Mouse (Mus musculus): ENCODE measurements around the gene Erv3.
"Not testable (repeated sequence)": the region's sequence is repeated elsewhere in the genome, so short reads cannot be mapped to it uniquely, and the experiment has no call there.

Gene Erv3

DNA sequence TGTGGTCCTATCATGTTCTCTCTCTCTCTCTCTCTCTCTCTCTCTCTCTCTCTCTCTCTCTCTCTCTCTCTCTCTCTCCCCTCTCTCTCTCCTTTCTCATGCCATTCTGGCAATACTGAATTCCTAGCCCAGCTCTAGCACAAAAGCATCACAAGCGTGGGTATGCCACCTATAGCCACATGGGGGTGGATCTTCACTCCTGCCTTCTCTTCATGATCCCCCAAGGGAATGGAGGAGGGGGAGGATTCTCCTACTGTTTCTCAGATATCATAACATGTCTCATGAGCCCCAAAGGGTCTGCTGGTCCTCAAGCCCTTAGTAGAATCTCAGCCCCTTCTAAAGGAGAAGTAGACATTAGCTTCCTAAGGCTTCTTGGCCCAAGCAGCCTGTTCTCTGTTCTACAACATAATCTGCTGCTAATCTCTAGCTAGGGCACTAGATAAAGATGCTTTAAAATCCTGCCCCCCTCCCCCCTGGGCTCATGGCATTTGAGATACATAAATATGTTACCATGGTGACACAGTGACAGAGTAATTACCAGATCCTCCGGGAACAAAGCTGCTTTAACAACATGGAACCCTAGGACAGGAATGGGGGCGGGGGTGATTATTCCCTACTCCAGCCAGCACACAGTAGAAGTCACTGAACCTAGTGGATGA is 3.2 kb upstream of the Erv3 start:
- no peak for DNase-seq

DNA sequence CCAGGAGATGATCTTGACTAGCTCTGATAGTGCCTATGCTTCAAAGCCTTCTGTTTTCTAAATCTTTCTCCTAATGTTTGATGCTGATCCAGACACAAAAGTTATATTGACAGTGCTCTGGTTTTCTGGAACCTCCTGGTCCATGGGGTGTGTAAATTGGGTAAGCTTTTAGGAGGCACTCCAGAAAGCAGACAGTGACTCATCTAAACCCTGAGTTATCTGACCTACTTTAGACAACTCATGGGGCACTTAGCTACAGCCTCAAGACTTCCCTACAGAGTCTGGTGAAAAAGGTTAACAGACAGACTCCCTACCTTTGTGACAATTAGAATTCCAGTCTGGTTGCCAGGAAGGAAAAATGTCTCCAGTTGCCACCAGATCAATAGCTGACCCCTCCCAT is 1.7 kb downstream of the Erv3 start:
- no peak for DNase-seq

DNA sequence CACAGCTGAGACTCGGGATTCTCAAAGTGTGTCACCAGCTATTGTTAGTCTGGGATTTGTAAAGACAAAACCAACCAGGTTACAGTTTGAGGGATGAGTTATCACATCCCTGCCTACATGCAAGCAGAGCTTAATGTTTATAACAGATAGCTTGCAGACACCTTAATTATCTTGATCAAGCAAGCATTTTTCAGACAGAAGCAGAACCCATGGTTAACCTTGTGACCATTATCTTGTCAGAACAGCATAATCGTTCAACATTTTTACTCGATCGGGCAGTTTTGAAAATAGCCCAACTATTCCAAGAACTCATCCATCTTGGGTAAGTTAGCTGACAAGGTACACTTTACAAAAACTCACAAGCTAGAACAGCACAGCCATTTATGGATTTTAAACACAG is 5.8 kb downstream of the Erv3 start:
- DNase-seq = no peak

DNA sequence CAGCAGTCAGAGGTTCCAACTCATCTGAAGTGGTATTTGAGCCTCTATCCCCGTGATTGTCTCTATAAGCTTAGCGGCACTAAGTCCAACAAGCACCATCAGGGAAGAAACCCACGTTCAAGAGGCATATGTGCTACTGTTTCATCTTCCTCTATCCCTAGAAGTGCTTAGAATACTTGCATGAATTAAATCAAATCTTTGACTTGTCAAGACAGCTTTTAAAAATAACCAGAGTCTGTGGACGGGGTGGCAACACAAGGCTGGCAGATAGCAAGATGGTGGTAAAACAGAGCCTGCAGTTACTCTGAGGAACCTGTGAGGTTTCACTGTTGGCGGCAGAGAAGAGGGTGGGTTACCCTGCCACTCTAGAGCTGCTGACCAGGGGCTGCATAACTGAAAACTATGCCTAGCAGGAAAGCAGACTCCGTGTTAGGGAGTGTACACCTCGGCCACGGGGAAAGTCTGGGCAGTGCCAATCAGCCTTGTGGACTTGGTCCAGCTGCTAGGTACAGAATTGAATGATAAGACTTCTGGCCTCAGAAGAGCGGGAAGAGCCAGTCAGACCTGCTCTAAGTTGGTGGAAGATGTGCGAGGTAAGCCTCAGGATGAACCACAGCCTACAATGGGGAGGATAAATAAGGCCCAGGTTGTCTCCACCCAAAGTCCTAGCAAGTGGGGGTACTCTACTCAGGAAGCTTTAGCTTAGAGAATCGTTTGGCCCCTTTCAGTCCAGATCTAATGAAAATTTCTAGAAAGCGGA is 8.0 kb downstream of the Erv3 start:
- DNase-seq = no peak

DNA sequence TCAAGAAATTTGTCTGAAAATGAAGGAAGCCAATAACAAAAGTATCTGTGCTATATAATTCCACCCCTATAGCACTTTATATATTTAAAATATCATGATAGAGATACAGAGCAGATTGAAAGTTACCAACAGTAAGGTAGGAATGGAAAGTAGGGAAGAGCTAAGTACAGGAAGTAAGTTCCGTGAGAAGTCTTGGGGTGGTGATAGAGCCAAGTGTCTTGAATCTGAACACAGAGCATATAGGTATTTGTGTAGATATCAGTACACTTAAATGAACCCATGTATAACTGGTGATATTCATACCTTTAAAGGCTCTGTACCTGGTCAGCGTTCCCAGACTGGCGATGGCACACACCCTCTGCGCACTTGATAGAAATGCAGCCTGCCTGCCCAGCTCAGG is 9.5 kb downstream of the Erv3 start:
- DNase-seq = no peak

DNA sequence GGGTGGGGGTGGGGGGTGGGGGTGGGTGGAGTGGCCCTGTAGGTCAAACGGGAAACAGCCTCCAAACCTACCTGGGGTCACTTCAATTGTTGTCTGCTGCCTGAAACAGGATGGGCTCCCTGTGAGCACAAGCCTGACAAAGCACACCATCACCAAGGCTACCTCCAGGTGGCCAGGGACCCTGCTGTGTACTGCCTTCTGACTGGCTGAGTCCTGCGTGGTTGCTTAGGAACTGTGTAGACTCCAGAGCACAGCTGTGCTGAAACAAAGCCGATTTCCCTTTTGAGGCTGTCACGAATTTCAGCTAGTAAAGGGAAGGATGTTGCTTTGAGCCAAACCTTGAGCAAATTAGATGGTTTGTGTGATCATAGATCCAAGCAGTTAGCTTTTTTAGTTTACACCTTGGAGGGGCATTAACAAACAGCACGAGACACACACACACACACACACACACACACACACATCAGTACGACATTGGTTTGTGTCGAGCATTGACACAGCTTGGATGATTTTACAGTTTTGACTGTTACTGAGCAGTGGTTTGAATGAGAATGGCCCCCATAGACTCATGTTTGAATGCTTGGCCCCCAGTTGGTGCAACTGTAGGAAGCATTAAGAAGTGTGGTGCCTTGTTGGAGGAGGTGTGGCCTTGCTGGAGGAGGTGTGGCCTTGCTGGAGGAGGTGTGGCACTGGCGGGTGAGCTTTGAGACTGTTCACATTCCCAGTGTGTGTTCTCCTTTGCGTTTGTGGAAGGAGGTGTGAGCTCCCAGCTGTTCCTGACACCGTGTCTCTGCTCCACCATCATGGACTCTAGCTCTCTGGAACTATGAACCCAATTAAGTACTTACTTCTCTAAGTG is 11.8 kb downstream of the Erv3 start:
- DNase-seq = peak in 1 of 2 experiments; percentile 60

DNA sequence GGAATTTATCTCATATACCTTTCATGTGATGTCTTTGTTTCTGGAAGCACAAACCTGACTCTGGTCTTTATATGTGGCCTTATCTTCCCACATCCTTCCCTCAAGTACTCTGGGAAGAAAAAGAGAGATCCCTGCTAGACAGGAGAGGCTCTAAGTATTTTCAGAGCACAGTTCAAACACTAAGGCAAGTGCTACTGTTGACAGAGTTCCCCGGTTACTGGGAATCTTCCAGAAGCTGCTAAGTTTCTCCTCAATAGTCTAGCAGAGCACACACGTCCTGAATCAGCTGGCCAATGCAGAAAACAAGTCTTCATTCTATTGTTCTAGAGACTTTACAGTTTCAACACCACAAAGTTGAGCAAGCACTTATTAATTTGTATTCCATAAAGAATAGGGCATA is 12.7 kb downstream of the Erv3 start:
- no peak for DNase-seq

DNA sequence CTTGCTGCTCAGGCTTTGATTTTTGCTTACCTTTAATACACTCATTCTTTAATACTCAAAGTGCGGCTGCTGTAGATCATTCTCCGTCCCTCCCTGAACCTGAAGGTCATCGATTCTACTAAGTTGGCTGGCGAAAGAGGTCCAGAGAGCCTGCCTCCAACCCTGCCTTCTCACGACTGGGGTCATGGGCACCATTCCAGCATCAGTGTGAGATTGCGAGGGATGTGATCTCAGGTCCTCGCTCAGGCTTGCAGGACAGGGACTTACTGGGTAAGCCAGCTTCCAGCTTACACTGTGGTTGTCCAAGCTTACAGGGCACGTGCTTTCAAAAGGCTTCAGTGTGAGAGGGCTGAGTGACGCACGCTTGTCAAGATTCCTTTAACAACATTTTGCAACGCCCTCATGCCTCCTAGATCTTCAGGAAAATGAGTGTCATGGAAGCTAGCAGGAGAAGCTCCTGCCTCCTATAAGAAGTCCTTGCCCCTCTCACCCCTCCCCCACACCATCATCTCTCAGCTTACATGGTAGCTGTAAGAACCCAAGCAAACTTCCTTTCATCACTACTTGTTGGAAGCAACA is 13.3 kb downstream of the Erv3 start:
- DNase-seq = peak in 1 of 2 experiments; percentile 21

DNA sequence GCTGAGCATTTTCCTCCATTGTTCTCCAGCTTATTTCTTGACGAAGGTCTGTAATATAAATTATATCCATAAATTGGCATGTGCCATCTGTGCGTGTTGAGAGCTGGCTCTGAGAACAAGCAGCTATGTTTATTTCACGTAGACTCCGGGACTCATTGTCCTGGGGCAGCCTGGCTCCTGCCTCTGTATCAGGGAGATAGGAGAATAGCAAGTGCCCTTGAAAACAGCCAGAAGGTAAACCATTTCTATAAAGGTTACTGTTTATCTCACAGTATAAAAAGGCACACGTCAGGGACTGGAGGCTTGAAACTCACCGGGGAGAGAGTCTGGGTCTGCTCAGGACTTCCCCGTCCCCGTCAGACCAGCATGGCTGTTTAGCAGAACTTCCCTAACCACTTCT is 13.9 kb downstream of the Erv3 start:
- no peak for DNase-seq

DNA sequence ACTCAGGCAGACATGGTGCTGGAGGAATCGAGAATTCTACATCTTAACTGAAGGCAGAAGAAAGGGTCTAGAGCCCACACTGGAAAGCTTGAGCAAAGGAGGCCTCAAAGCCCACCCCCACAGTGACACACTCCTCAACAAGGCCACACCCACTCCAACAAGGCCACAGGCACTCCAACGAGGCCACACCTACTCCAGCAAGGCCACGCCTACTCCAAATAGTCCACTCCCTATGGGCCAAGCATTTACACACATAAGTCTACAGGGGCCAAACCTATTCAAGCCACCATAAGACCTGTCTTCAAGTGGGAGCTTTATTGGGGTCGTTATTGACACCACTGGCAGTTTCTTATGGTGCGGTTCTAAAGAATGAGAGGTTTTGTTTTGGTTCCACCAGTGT is 17.0 kb downstream of the Erv3 start:
- no peak for DNase-seq

DNA sequence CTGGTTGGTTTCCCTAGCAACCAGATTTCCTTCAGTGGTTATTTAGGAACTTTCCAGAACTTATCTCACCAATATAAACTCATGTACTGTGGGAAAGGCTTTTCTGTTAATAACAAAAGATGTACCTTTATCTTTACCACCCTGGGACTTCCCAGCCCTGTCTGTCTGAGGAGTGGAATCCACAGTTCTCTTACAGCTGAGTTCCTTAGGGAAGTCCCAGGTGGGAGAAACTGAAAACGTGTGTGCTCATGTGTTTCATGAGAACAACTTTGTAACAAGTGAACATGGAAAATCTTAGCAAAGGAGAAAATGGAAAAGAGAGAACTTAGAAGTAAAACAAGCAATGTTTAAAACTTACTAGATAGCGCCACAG is 18.2 kb downstream of the Erv3 start:
- no peak for DNase-seq

DNA sequence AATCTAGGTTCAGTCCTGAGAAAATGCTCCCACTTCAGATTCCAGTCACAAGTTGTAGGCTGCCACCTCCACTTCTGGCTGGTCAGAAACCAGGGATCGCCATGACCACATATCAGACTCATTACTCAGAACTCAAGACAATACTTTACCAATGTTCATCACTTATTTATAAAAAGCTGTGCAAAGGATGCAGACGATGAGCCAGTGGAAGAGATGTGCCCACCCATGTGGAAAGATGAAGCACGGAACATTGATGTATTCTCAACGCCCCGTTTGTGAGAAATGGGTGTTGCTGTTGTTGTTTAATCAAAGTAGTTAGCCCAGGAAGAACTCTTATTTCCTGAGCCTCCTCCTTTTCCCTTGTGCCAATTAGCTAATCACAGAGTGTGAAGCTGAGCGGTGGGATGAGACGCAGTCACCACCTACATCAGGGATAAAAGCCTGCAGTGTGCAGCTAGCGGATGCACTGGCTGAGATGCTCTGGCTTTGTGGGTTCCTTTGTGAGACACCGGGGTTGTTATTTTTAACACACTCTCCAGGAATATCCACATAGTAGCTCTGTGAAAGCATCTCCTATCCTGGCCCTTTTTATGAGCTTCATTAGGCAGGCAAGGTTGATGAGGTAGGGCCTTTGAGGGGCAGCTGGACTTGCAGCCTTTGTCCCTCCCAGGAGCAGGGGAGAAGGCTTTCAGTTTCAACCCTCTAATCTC is 18.8 kb downstream of the Erv3 start:
- DNase-seq = no peak

DNA sequence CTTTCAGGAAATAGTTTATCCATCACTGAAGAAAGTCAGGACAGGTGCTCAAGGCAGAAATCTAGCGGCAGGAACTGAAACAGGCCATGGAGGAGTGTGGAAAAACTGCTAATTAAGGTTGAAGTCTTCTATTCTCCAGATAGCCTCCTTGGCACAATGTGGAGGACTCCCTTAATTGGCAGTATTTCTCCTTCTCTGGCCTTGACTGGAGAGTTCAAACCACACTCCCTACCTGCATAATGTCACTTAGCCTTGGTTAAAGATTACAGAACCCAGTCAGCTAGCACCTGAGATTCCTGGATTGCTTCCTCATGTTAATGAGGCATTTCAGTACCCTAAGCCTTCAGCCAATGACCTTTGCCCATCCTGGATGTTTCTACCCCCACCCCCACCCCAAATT is 25.3 kb downstream of the Erv3 start:
- no peak for DNase-seq

DNA sequence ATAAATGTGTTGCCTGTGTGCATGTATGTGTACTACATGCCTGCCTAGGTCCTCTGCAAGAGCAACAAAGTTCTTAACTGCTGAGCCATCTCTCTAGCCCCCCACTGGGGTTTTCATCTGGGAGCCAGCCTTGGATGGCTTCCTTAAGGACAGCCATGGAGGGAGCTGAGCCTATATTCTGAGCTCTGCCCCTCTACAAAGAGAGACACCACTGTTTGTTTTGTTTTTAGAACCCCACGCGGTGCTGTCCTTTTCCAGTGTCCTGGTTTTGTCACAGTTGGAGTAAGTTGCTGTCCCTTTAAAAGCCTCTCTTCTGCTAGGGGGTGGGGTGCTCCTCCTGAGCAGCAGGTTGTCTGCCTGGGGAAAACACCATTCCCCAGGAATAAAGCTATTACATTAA is 27.7 kb downstream of the Erv3 start:
- DNase-seq = no peak

DNA sequence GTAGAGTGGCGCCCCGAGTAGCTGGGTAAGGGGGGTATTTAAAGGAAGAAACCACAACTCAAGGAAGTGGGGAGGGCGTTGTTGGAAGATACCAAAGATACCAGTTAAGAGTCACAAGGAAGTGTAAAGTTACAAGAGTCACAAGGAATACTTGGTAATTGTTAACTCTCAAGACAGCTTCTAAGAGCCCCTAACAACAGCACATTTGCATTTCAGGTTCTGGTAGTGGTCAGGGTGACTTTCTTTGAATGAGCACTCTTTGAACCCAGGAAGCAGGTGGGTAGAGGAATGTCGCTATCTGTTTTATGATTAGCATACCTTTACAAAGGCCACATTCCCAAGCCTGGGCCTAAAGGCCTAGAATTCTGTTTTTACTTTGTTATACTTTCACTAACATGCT is 28.6 kb downstream of the Erv3 start:
- DNase-seq = not testable (repeated sequence)

DNA sequence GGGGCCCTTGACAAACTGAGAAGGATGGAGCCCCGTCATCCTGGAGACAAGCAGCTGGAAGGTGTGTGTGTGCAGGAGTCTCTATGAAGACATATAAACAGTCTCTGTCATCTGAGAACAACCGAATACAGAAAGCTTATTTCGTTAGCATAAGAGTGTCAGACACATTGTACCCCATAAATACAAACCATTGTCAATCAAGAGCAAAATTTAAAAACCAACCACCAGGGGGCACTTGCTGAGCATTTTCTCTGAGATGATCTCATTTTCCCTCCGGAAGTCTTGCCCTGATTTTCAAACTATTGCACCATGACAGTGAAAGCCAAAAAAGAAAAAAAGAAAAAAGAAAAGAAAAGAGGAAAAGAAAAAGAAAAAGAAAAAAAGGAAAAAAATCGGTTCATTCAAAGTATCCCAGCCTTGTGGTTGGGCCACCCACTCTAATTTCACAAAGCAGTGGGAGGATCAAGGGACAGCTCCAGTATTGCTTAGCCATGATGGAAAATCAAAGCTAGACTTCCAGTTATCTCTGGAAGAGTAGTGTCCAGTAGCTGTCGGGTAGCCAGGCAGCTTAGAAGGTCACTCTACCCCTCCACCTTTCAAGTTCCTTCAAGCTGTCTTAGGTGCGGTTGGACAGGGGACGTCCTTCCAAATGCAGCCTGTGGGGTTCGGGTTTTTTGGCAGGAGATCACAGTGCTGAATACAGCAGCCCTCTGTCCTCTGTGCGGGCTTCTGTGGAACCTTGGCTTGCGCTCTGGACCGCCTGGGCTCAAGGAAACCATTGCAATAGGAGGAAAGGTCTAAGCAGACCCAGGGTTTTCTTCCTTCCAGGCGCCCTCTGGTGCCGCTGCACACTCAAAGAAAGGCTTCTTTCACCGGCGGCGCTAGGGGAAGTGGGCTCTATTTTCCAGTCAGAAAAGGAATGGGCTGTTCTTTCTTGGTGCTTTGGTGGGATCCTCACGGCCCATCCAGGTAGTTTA is 31.3 kb downstream of the Erv3 start:
- peak; percentile 83 to 84 for DNase-seq

DNA sequence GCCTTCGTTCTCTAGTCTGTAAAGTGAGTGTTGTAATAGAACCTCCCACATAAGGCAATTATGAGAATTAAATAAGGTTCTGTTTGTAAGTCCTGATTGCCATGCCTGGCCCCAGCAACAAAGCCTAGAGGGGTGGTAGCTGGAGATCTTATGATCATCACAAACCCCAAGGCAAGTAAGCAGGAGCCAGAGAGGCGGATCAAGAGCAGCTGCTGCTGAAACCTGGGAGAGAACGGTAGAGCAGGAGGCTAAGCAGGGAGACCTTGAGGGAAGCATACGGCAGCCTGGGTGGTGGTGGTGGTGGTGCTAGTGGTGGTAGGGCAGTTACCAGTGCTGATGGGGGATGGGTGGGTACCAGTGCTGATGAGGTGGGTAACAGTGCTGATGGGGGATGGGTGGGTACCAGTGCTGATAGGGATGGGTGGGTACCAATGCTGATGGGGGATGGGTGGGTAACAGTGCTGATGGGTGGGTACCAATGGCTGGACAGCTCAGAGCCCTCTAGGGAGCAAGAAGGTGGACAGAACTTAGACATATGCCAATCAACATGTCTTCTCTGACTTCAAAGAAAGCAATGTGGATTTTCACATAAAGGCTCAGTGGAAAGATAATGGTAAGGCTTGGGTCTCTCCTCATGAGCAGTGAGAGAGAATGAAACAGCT is 32.4 kb downstream of the Erv3 start:
- DNase-seq = no peak

DNA sequence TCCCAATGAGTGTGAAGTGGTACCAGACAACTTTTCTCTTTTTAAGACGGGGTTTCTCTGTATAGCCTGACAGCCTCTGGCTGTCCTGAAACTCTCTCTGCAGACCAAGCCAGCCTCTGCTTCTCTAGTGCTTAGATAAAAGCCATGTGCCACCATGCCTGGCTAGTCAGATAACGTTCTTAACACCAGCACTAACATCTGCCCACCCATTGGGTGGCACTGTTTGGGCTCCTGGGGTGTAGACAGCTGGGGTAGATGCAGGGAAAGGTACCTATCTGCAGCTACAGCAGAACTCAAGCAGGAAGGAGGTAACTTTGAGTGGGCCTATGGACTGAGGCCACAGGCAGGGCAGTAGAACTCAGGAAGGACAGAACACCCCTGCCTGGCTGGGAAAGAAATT is 34.0 kb downstream of the Erv3 start:
- no peak for DNase-seq

DNA sequence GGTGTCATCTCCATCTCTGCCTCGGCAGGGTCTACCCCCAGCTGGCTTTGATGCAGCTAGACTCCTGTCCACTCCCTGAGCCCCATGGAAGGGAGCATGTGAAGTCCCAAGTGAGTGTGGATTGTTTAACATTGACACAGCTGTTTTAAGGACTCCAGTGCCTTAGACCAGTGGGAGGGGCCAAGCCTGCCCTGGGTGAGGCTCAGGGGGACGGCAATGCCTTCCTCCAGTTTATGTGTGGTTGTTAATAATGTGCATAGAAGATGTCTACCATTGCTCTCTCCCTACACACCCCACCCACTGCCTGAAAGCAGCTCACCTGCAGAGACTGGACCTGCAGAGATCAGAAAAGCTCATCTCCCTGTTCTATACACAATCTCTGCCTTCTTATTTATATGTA is 35.6 kb downstream of the Erv3 start:
- no peak for DNase-seq

DNA sequence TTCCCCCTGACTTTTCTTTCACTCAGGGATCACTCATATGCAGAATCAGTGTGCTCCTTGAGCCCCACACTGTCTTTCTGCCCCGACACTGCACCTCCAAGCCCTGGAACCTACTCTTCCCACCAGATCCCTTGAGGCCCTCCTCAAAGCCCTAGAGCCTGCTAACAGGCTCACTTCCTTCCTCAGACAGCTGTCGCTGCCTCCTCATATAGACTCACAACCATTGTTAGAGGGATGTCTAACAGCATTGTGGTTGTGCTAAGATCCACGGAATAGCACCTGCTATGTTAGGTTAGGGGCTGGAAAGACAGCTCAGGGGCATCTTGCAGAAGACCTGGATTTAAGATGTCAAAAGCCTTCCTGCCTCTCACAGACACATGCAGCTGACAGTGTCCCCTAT is 37.1 kb downstream of the Erv3 start:
- DNase-seq = no peak

DNA sequence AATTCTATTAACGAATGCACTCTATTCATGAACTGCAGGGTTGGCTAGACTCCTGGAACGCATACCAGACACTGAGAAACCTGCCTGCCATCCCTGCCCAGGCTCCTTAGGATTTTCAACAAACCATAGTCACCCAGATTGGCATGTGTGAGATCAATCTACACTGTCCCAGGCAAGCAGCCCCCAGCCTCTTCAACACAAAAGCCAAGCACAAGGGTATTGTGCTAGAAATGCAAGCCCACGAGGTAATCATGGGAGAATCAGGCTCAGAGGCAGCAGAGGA is 37.9 kb downstream of the Erv3 start:
- no peak for DNase-seq
